Mouse (Mus musculus) heart, adult 18-20 months (tissue): ENCODE data around the gene Col4a1. TPM values are rescaled to one million over a fixed set of nuclear protein-coding genes. Genes with fewer than 3 reads are reported as not detected.

ENCODE experiments used
- DNase-seq, 2 experiments: peaks; one replicate each; pipeline ENCODE4 v3.0.0; 2021 to 2022; ENCODE audit warnings: mixed read lengths in 1 of 2
- total RNA-seq, 2 experiments: library from RNA; stranded (reverse); gene quantifications; 2 replicates each; pipeline ENCODE4 v1.2.3; 2021

Col4a1 gene
- total RNA-seq, 2 experiments from 2014 or later: 217 to 274 TPM

- peak; percentile 71 to 85 for DNase-seq
Observed at GRCm38 (mm10) chr8:11331561-11331960, 18.9 kb upstream of the Col4a1 start.

DNA sequence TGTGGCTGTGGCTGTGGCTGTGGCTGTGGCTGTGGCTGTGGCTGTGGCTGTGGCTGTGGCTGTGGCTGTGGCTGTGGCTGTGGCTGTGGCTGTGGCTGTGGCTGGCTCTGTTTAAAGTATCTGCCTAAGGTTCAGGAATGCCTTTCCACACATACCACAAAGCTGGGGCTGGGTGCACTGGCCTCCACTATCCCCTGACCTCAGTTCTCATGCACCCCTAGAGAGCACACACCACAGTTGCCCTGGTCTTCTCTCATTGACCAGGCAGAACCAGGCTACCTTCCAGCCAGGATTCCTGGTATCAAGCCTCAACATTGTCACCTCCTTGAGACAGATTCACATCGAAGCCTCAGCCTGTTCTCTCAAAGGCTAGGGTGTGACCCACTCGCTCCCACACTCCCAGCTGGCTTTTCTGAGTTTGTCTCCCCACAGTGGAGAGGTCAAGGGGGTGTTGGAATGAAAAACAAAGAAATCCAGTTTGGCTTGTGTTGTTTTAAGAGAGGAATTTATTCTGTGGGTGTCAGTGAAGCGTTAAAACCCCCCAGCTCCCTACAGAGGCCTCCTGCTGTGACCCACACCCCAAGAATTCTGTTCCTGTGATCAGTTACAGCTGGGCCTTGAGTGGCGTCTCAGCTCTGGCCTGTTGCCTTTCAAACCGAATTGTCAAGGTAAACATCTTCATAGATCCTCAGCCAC, 15.2 kb upstream of the Col4a1 start:
- no peak for DNase-seq

DNA sequence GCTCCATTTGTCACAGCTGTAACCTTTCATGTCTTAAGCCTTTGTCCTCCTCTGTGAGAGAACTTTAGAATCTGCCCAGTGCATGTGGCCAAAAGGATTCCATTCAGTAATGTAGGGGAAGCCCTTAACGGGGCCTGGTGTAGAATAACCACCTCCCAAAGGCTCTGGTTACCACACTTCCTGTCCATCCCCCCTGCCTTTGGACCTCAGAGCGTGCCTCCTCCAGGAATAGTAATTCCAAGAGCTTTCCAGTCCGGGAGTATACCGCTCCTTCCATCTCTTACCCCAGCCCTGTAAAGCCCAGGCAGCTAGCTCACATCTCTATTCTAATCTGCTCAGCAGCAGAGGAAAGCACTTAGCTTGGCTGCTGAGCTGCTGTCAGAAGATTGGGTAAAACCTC, 14.7 kb upstream of the Col4a1 start:
- DNase-seq: peak in 1 of 2 experiments; percentile 57

- no peak for DNase-seq
Observed at GRCm38 (mm10) chr8:11324801-11325395, 12.3 kb upstream of the Col4a1 start.

- peak; percentile 54 to 56 for DNase-seq
Observed at GRCm38 (mm10) chr8:11323681-11324080, 11.1 kb upstream of the Col4a1 start.

DNA sequence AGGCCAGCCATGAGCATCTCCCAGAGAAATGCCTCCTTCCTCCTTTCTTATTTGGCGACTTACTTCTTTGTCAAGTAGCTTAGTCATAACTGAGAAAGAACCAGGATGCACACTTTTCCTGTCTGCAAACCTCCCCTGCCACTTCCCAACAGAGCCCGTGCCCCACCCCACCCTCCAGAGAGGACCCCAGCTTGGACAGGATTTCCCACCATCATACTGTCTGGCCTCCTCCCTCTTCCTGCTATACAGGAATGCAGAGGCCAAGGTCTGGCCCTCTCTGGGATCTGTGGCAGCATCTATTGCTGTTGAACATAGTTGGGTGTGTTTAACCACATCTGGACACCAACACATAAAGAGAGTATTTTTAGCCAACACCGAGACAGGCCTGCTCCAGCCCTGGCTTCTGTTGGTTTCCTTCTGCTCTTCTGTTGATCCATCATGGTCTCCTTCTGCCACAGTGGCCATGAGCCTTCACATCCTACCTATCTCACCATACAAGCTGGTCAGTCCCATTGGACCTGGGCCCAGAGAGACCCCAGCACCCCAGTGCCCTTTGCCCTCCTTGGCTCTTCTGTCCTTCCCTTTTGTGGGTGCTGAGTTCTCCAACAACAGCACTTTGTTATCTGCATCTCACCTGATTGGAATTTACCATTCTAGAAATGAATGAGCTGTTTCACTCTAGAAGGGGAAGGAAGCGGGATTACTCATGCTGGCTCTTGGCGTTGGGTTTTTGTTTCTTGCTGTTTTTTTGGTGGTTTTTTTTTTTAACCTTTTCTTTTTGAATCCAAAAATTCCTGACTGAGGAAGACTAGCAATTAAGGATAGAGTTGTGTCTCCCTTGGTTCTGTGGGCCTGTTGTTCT, 10.3 kb upstream of the Col4a1 start:
- DNase-seq: peak in 1 of 2 experiments; percentile 79

DNA sequence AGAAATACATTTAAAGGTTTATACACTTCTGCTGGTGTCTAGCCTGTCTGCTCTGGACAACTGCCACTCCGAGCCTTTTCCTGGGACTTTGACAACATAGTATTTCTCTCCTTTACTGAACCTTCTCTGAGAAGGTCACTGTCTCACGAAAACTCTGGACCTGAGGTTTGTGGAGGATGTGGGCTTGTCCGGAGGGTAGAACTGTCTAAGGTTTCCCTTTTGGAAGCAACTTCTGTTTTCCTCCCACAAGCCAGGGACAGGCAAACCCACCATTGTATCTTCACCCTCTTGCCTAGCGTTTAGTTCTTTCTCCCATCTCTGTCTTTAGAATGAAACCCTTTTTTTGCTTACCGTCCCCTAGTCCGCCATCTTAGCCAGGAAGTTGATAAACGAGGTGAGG, 9.2 kb upstream of the Col4a1 start:
- DNase-seq: no peak

- DNase-seq: peak in 1 of 2 experiments; percentile 55
Observed at GRCm38 (mm10) chr8:11319405-11319804, 6.8 kb upstream of the Col4a1 start.

DNA sequence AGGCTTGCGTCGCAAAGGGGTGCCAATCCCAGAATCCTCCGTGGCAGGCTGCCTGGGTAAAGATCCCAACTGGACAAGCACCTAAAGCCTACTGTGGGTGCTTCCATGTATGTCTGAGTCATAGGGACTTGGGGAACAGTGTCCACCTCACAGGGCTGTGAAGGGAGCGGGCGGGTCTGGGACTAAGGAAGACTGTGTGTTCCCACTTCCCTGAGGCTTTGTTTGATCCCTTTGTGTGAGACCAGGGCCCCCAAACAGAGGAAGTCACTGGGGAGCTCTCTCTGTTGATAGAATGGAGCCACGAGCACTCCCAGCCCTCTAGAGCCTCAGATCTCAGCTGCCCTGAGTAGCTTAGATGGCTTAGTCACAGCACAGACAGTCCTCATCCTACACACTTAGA, 3.5 kb upstream of the Col4a1 start:
- no peak for DNase-seq

GRCm38 (mm10) chr8:11315179-11315943, 2.7 kb upstream of the Col4a1 start:
- DNase-seq: no peak

DNA sequence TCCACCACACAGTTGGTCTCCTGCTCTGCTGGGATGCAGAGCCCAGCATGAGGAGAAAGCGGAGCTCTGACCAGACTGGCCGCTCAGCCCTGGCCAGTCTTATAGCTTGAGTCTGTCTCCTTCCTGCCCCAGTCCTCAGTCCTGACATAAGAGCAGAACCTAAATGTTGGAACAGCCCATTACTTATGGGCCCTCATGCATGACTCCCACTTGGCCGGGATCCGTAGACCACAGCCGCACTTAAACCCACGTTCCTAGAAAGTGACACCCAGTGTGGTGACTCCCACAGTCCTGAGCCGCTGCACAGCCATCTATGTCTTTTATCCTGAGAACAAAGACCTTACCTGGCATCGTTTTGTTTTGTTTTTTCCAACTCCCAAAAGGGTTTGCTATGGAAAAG, 2.0 kb upstream of the Col4a1 start:
- no peak for DNase-seq

GRCm38 (mm10) chr8:11313176-11314111, 818 bp upstream of the Col4a1 start:
- DNase-seq: peak; percentile 77 to 78

- peak; percentile 86 to 90 for DNase-seq
Observed at GRCm38 (mm10) chr8:11311681-11312348, 811 bp downstream of the Col4a1 start.

GRCm38 (mm10) chr8:11310049-11310448, 2.6 kb downstream of the Col4a1 start:
- DNase-seq: no peak

GRCm38 (mm10) chr8:11309226-11309625, 3.4 kb downstream of the Col4a1 start:
- no peak for DNase-seq

- peak in 1 of 2 experiments; percentile 55 for DNase-seq
Observed at GRCm38 (mm10) chr8:11308570-11308998, 4.0 kb downstream of the Col4a1 start.

GRCm38 (mm10) chr8:11307451-11307850, 5.2 kb downstream of the Col4a1 start:
- peak; percentile 63 to 67 for DNase-seq

DNA sequence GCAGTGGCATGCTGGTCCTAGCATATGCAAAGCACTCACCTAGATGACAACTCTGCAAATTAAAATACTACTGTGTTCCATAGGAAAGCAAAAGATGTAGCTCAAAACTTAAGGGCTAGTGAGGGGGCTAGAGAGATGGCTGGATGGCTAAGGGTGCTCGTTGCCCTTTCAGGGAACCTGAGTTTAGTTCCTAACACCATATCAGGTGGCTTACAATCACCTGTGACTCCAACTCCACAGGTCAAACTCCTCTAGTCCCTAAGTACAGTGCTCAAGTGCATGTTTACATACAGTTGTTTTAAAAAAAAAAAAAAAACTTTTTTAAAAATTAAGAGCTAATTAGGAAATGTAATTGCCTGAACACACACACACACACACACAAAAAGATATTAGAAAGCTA, 7.1 kb downstream of the Col4a1 start:
- no peak for DNase-seq

DNA sequence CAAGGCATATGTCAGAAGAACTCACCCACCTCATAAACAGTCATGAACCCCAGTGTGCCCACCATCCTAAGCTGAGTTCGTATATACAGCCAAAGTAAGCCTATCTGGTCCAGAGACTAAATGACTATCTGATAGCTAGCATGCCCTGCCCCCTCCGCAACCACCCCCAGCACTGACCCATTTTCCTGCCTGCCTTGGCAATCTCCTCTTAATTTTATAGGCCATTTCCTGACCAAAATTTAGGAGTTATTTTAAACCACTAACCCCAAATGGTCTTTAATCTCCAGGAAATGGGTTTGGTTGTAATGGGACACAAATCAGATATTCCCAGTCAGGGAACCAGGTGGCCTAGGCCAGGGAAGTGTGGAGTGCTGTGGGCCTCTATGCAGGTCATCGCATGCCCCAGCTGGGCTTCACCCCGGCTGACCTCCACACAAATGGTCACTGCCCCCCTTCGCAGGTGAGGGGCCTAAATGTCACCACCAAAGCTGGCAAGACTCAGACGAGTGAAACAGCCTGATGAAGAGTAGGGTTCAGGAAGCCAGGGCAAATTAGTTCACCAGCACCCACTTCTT, 8.5 kb downstream of the Col4a1 start:
- peak in 1 of 2 experiments; percentile 55 for DNase-seq

GRCm38 (mm10) chr8:11300436-11300835, 12.2 kb downstream of the Col4a1 start:
- DNase-seq: no peak
